Mouse (Mus musculus): ENCODE measurements at regions not wholly inside any gene's neighbourhood (a gene's known extent, or its start where the extent isn't known, plus 50 kb on each side); places are given as distances from the start of the nearest gene placed in this dataset.
"Not testable (repeated sequence)": the region's sequence is repeated elsewhere in the genome, so short reads cannot be mapped to it uniquely, and the experiment has no call there.

DNA sequence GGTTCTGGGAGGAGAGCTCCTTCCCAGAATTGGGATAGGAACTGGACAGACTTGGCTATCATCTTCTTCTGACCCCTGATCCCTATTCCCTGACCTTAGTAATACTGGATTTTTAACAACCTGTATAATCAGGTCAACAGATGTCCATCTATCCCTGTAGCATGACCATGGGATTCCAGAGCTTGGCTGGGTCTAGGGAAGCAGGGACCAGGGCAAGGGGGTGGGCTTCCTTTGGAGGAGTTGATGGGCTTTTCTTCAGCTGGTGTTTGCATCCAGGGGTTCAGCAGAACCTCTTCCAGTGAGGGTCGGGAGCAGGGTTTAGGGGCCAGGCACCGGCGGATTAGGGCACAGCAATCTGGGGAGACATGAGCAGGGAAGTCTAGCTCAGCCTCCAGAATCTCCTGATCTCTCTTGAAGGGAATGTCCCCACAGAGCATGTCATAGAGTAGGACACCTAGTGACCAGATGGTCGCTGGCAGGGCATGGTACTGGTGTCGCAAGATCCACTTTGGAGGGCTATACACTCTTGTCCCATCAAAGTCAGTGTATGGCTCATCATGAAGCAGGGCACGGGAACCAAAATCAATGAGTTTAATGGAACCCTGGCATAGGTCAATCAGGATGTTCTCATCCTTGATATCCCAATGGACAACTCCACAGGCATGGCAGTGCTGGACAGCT, 58.1 kb upstream of the Gm21119 start:
- TF ChIP-seq CTCF (IDR thresholded peaks at IDR 0.05; ENCODE audit: extremely low read depth, insufficient read length, insufficient replicate concordance, low read depth, low read length); POLR2A (IDR thresholded peaks at IDR 0.05; ENCODE audit: low read depth, low read length): not testable (repeated sequence)
